Mouse (Mus musculus) v-Abl transformed pro-B cells (cell line): ENCODE data around the gene Skint1.

Experiments used
- in situ Hi-C, 2 experiments: fragments of 400-800 bp; cut with MboI; formaldehyde crosslinking; loops; one replicate each; pipeline ENCODE4 v1.15.1; 2025; ENCODE audit not compliant: unreplicated experiment in 2 of 2

Skint1 gene

GRCm38 (mm10) chr4:112005969-112006368, at the start of gene Skint1:
Gene Skint1, plus strand, starts transcription at chr4:112006269.
- in situ Hi-C loops = no loop called here

GRCm38 (mm10) chr4:111961309-111961708, 44.8 kb upstream of the Skint1 start:
- in situ Hi-C loops = loop anchor here in 1 of 2 experiments (5.0 kb wide), 1 partner anchor 54 kb away; no protein-coding TSS in a partner anchor

- in situ Hi-C loops = loop anchor here in 1 of 2 experiments (5.0 kb wide), 1 partner anchor 56 kb away; no protein-coding TSS in a partner anchor
These were observed 42.8 kb upstream of the Skint1 start for GRCm38 (mm10) chr4:111963241-111963640.

- in situ Hi-C loops = loop anchor here in 1 of 2 experiments (5.0 kb wide), 1 partner anchor 56 kb away; no protein-coding TSS in a partner anchor
These were observed 42.4 kb upstream of the Skint1 start for GRCm38 (mm10) chr4:111963669-111964068.

GRCm38 (mm10) chr4:111972623-111973022, 33.4 kb upstream of the Skint1 start, which contains the start of gene Skint7:
Gene Skint7, plus strand, starts transcription at chr4:111972923.
- in situ Hi-C loops = no loop called here

- in situ Hi-C loops = no loop called here
These were observed 65.6 kb downstream of the Skint1 start, which contains the start of gene Skint4 for GRCm38 (mm10) chr4:112071716-112072115. Gene Skint4, plus strand, starts transcription at chr4:112072016.
